Mouse (Mus musculus) ES-E14 (cell line): Measurements from ENCODE around the gene Fam173a. TPM values are rescaled to one million over a fixed set of nuclear protein-coding genes. Genes with fewer than 3 reads are reported as not detected.

Experiments used
- total RNA-seq: library from RNA; depleted of rRNA; stranded (reverse); fragments of 300-350 nt; gene quantifications from 2 replicates; pipeline ENCODE4 v1.2.3, GENCODE M21; 2012; rRNA removed

The Fam173a gene
- total RNA-seq, 1 experiment = 32.8 TPM

Other genes with a start within 250 kb of the Fam173a start
- gene Sox8, start 222.2 kb downstream of the Fam173a start, total RNA-seq = 0.40 and 0.42 TPM in 2 replicates
- 16.6 and 33.6 TPM in 2 replicates for gene Lmf1, start 213.8 kb downstream of the Fam173a start, total RNA-seq
- gene Gng13, start 75.7 kb downstream of the Fam173a start, total RNA-seq = 9.9 and 14.5 TPM in 2 replicates
- 102 and 151 TPM in 2 replicates for gene Chtf18, start 65.5 kb downstream of the Fam173a start, total RNA-seq
- 7.6 and 8.7 TPM in 2 replicates for gene Rpusd1, start 65.2 kb downstream of the Fam173a start, total RNA-seq
- gene Mslnl, start 56.9 kb downstream of the Fam173a start, total RNA-seq = 0.27 and 0.58 TPM in 2 replicates
- gene Msln, start 38.5 kb downstream of the Fam173a start, total RNA-seq = 7.5 and 16.0 TPM in 2 replicates
- gene Narfl, start 19.1 kb downstream of the Fam173a start, total RNA-seq = 27.0 and 32.7 TPM in 2 replicates
- 14.5 and 29.5 TPM in 2 replicates for gene Haghl, start 7.2 kb downstream of the Fam173a start, total RNA-seq
- 0.22 and 0.26 TPM in 2 replicates for gene Ccdc78, start 6.3 kb downstream of the Fam173a start, total RNA-seq
- gene AC134908.4, start 2.8 kb upstream of the Fam173a start, total RNA-seq = not detected in 2 replicates
- gene Metrn, start 4.2 kb upstream of the Fam173a start, total RNA-seq = 46.1 and 62.7 TPM in 2 replicates
- 1.7 TPM in 2 replicates for gene Fbxl16, start 16.2 kb upstream of the Fam173a start, total RNA-seq
- 28.6 and 43.4 TPM in 2 replicates for gene Wdr24, start 30.7 kb upstream of the Fam173a start, total RNA-seq
- gene Jmjd8, start 36.0 kb upstream of the Fam173a start, total RNA-seq = 25.1 and 46.4 TPM in 2 replicates
- 161 and 176 TPM in 2 replicates for gene Stub1, start 40.5 kb upstream of the Fam173a start, total RNA-seq
- gene Rhbdl1, start 44.4 kb upstream of the Fam173a start, total RNA-seq = 1.1 and 2.6 TPM in 2 replicates
- gene Gm20683, start 48.9 kb upstream of the Fam173a start, total RNA-seq = 2.0 and 2.7 TPM in 2 replicates
- 36.8 and 52.6 TPM in 2 replicates for gene Rhot2, start 52.0 kb upstream of the Fam173a start, total RNA-seq
- 24.7 and 50.5 TPM in 2 replicates for gene Wdr90, start 68.6 kb upstream of the Fam173a start, total RNA-seq
- gene Mcrip2, start 75.9 kb upstream of the Fam173a start, total RNA-seq = 12.3 and 12.6 TPM in 2 replicates
- gene Mettl26, start 82.2 kb upstream of the Fam173a start, total RNA-seq = 26.5 and 26.6 TPM in 2 replicates
- gene Wfikkn1, start 88.0 kb upstream of the Fam173a start, total RNA-seq = 3.3 TPM in 2 replicates
- 14.6 and 15.7 TPM in 2 replicates for gene Rab40c, start 126.8 kb upstream of the Fam173a start, total RNA-seq
- 44.4 and 56.9 TPM in 2 replicates for gene Pigq, start 152.0 kb upstream of the Fam173a start, total RNA-seq
- gene Nhlrc4, start 152.1 kb upstream of the Fam173a start, total RNA-seq = 0.16 and 0.18 TPM in 2 replicates
- gene A930017K11Rik, start 159.7 kb upstream of the Fam173a start, total RNA-seq = not detected in 2 replicates
- 18.0 and 19.0 TPM in 2 replicates for gene Capn15, start 192.9 kb upstream of the Fam173a start, total RNA-seq